Mouse (Mus musculus): Measurements from ENCODE around the gene 1600014C23Rik.

DNA sequence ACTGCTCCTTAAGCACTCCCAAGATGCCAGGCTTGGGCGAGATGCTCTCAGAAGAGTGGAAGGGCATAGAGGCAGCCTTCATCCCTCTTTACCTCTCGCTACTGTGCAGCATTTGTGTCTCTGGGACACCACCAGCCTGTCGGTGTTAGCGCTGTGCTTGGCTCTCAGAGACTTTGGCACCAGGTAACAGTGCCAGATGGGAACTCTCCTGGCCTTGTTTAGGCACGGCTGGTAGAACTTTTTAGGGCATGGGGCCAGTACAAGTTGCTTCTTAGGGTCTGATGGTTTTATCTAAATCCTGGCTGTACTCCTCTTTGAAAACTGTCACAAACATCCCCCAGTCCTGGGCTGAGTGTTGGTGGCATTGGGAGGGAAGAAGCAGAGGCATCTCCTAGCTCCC lies 26.1 kb upstream of the 1600014C23Rik start:
- TF ChIP-seq CTCF (IDR thresholded peaks at IDR 0.05; ENCODE audit: borderline replicate concordance, insufficient read depth, low read depth, low read length) (no peak), POLR2A (IDR thresholded peaks at IDR 0.05; ENCODE audit: borderline replicate concordance, insufficient read depth, low read length) (no peak)

All from cerebellum, adult 2 months (tissue).